Mouse (Mus musculus): ENCODE data around the gene Rad54l.

- TF ChIP-seq CTCF (IDR thresholded peaks at IDR 0.05; ENCODE audit: low read depth, low read length) (no peak), POLR2A (IDR thresholded peaks at IDR 0.05; ENCODE audit: insufficient read depth, low read length) (no peak), EP300 (IDR thresholded peaks at IDR 0.05; ENCODE audit: insufficient read depth, low read depth, low read length) (no peak)
Measured at GRCm38 (mm10) chr4:116157882-116158281, 34.4 kb upstream of the Rad54l start.
